Mouse (Mus musculus): ENCODE measurements around the gene Ddx39b. TPM values are rescaled to one million over a fixed set of nuclear protein-coding genes. Genes with fewer than 3 reads are reported as not detected.

Ddx39b gene
- polyA plus RNA-seq (2012) = 326 and 338 TPM in 2 replicates

DNA sequence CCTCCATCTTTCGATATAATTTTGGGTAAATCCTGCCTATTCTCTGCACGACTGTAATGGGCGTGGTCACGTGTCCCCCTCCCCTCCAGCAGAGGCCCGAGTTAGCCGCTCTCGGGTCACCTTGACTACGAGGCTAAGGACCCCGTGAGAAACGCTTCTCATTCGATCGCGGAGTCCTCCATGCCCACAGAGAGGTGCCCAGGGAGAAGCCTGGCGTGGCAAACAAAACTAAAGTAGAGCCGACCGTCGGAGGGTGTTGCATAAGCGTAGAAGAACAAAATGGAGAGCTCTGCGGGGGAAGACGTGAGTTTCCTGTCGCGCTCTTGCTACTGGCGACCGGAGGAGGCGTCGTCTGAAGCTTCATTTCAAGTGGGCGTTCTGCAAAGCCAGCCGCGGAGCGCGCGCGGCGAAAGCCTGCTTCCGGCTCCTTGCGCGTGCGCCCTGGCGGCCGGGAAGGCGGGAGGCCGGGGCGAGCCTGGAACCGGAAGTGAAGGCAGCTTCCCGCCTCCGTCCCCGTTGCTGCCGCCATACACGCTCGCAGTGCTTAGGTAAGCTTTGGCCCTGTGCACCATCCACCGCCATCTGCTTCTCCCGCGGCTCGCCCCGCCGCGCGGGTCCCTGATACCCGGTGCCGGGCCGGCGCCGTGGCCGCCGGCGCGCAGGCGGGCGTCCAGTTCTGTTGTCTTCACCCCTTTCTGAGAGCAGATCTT lies at the start of gene Ddx39b:
Ddx39b (plus strand) TSS at position 442 of the 710 bp plus-strand sequence.
- no peak for TF ChIP-seq GATA1 (IDR thresholded peaks at IDR 0.05; ENCODE audit: low read length)

DNA sequence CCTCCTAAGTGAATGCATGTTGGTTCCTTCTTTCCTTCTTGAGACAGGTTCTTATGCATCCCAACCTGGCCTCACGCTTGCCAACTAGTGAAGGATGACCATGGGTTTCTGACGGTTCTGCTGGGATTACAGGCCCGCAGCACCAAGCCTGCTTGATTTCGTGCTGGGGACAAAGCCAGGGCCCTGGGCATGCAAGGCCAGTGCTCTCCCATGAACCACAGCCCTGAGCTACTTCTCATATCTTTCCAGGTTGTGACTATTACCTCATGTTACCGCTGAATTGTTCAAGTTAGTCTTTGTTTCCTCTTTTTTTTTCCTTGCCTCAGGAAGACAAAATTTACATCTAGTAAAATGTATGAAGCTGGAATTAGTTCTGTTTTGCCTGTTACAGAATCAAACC lies 48.6 kb upstream of the Ddx39b start:
- no peak for TF ChIP-seq GATA1 (IDR thresholded peaks at IDR 0.05; ENCODE audit: low read length)

DNA sequence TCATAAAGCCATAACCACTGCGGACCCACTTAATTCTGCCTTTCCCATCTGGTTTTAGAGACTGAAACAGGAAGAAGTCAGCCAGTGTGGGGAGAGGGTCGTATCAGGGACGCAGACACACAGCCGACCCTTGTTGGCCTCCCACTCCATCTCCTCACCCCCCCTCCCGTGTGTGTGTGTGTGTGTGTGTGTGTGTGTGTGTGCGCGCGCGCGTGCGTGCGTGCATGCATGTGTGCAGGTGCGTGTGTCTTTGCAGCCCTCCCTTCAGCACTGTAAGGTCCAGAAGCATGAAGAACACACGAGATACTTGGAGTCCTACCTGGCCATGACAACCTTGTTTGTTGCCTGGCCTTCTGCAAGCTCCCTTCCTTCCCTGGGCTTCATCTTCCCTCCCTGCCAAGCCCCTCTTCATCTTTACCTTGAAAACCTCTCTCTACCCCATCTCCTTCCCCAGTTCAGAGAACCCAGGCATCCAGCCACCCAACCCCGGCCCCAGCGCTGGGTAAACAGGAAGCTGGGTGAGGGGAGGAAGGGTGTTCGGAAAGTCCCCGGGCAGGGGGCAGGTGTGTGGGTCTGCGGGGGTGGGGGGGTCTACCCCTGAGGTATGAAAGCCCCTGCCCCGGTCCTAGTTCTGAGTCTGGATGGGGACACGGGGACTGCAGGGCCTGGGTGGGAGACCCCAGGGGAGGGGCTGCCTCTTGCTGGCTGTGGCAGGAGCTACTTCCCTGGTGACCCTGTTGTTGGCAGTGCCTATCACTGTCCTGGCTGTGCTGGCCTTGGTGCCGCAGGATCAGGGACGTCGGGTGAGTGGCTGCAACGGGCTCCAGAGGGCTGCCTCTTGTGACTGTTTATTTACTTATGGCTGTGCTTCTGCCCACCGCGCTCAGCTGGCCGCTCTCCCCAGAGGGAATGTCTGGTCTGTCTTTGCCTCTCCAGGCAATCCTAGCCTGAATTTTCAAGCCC lies 47.4 kb upstream of the Ddx39b start, which contains the start of gene Ltb:
Ltb (plus strand) TSS at position 559 of the 963 bp plus-strand sequence.
- TF ChIP-seq GATA1 (IDR thresholded peaks at IDR 0.05; ENCODE audit: low read length) = no peak

DNA sequence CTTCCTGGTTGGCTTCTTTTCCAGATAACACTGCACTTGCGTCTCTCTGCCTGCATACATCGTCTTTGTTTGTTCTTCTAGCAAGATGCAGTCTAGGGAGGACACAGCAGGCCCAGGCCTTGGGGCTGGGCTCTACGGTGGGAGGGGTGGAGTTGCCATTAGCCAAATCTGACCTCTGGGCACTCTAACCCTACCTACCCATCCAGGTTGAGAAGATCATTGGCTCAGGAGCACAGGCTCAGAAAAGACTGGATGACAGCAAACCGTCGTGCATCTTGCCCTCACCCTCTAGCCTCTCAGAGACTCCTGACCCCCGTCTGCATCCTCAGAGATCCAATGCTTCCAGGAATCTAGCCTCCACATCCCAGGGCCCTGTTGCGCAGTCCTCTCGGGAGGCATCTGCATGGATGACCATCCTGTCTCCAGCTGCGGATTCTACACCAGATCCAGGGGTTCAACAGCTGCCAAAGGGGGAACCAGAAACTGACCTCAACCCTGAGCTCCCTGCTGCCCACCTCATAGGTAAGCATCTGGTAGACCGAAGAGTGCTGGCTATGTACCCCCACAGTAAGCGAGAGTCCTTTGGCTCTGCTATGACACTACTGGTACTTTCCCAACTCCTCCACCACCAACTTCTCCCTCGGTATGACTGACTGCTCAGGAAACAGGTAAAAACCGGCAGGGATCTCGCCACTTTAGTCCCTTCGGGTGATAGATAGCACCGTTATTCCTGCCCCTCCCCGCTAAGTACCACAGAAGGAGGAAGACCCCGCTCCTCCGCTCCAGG lies 46.5 kb upstream of the Ddx39b start:
- no peak for TF ChIP-seq GATA1 (IDR thresholded peaks at IDR 0.05; ENCODE audit: low read length)

DNA sequence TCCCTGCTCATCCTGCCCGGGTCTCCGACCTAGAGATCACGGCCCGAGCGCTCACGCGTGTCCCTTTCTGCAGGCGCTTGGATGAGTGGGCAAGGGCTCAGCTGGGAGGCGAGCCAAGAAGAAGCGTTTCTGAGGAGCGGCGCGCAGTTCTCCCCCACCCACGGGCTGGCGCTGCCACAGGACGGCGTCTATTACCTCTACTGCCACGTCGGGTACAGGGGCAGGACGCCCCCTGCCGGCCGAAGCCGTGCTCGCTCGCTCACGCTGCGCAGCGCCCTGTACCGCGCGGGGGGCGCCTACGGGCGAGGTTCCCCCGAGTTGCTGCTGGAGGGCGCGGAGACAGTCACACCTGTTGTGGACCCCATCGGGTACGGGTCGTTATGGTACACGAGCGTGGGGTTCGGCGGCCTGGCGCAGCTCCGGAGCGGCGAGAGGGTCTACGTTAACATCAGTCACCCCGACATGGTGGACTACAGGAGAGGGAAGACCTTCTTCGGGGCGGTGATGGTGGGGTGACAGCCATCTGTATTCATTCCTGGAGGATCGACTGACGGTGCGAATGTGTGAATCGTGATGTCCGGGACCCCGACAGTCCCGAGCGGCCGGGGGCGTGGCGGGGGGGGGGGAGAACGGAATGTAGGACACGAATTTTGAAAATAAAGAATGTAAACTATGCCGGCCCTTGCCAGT lies 45.8 kb upstream of the Ddx39b start:
- TF ChIP-seq GATA1 (IDR thresholded peaks at IDR 0.05; ENCODE audit: low read length) = no peak

DNA sequence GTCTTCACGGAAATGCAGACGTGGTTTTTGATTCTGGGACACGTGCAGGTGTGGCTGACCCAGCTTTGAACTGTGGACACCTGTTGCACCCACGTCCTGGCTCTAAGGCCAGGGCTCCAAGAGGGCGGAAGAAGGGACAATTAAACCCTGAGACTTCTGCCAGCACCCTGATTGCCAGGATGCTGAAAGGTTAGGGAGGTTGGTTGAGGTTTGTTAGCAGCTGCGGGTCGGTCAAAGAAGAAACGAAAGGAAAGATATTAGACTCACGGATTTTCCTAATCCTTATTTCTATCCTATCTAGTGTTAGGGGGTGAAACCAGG lies 45.3 kb upstream of the Ddx39b start:
- no peak for TF ChIP-seq GATA1 (IDR thresholded peaks at IDR 0.05; ENCODE audit: low read length)

DNA sequence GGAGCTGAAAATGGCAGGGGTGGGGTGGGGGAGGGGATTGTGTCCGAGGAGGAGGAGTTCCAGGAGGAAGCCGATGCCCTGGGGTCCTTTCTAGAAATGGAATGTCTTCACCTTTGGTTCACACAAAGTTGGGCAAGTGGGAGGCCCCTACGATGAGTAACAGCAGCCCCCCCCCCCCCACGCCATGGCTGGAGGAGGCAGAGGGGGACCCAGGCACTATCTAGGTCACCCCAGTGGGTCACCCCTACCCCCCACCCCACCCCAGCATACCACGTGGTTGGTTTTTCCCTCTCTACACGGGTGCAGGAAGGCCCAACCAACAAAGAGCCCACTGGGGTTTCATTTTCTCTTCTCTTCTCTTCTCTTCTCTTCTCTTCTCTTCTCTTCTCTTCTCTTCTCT lies 44.4 kb upstream of the Ddx39b start:
- no peak for TF ChIP-seq GATA1 (IDR thresholded peaks at IDR 0.05; ENCODE audit: low read length)

DNA sequence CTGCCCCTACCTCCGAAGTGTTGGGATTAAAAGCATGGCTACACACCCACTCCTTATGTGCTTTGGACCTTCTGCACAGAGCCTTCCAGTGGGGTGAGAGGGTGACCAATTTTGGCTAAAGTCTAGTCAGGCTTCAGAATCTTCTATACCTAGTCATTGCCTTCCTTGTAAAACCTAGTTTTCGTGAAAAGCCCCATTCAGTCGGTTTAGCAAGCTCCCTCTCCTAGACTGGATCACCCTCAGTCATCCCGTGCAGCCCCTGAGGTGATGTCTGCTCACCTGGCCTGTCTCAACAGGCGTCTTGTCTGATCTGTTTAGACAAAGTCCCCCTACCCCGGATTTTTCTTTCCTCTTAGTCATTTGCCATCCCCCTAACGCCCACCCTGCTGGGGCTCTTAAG lies 43.5 kb upstream of the Ddx39b start:
- no peak for TF ChIP-seq GATA1 (IDR thresholded peaks at IDR 0.05; ENCODE audit: low read length)

DNA sequence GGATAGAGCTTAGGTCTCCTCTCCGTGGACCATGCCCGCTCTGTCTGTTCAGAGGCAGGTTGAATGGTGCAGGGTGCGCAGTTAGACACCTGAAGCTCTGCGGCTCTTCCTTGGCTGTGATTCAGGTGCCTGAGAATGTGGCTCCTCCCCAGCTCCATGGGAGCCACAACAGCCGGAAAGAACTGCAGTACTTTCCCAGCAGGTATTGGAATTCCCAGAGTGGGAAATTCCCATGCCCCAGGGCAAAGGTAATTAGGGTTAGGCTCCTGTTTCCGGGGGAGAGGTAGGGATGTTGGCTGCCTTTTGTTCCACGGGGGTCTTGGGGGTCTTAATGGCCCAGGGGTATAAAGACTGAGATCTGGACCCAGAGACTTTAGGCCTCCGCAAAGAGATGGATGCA lies 42.6 kb upstream of the Ddx39b start:
- no peak for TF ChIP-seq GATA1 (IDR thresholded peaks at IDR 0.05; ENCODE audit: low read length)

DNA sequence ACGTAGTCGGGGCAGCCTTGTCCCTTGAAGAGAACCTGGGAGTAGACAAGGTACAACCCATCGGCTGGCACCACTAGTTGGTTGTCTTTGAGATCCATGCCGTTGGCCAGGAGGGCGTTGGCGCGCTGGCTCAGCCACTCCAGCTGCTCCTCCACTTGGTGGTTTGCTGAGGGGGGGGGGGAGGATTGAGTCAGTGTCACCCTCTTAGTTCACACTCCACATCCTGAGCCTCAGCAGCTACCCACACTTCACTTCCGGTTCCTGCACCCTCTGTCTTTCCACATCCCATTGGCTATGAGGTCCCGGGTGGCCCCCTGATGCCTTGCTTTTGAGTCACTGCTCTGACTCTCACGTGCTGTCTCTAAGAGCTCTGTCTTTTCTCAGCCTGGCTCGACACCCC lies 41.1 kb upstream of the Ddx39b start:
- TF ChIP-seq GATA1 (IDR thresholded peaks at IDR 0.05; ENCODE audit: low read length) = no peak

DNA sequence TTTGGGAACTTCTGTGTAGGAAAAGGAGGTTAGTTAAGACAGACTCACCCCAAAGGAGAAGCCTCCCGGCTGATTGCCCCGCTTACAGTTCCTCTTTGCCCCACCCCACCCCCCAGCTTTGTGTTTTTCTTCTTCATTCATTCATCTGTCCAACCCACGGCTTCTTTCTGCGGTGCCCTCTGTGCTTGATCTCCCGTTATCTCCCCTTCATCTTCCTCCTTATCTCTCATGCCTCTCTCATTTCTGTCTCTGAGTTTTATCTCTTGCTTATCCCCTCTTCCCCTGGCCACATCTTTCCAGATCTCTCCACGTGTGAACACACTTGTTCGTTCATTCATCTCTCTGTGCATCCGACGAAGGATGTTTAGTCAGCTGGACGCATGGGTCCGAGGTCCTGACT lies 40.4 kb upstream of the Ddx39b start:
- TF ChIP-seq GATA1 (IDR thresholded peaks at IDR 0.05; ENCODE audit: low read length) = no peak

DNA sequence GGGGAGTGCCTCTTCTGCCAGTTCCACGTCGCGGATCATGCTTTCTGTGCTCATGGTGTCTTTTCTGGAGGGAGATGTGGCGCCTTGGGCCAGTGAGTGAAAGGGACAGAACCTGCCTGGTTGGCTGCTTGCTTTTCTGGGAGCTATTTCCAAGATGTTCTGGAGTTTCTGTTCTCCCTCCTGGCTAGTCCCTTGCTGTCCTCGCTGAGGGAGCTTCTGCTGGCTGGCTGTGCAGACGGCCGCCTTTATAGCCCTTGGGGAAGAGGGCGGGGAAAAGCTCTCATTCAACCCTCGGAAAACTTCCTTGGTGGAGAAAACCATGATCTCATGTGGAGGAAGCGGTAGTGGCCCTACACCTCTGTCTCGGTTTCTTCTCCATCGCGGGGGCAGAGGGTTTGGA lies 39.8 kb upstream of the Ddx39b start, which contains the start of gene Tnf:
Tnf (minus strand) TSS at position 221 of the 400 bp plus-strand sequence.
- TF ChIP-seq GATA1 (IDR thresholded peaks at IDR 0.05; ENCODE audit: low read length) = no peak

DNA sequence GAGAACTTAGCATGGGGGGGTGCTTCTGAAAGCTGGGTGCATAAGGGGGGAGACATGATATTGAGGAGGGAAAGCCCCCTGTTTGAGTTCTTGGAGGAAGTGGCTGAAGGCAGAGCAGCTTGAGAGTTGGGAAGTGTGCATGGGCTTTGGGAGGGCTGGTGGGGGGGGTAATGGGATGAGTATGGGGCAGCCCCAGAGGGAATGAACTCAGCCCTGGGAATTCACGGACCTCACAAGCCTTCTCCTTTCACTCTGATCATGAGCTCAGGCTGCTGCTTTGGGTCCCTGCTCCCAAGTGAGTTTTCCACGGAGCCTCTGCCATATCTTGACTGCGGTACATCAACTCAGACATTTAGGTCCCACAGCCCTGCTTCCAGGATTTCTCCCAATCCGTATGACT lies 39.1 kb upstream of the Ddx39b start:
- TF ChIP-seq GATA1 (IDR thresholded peaks at IDR 0.05; ENCODE audit: low read length) = no peak

DNA sequence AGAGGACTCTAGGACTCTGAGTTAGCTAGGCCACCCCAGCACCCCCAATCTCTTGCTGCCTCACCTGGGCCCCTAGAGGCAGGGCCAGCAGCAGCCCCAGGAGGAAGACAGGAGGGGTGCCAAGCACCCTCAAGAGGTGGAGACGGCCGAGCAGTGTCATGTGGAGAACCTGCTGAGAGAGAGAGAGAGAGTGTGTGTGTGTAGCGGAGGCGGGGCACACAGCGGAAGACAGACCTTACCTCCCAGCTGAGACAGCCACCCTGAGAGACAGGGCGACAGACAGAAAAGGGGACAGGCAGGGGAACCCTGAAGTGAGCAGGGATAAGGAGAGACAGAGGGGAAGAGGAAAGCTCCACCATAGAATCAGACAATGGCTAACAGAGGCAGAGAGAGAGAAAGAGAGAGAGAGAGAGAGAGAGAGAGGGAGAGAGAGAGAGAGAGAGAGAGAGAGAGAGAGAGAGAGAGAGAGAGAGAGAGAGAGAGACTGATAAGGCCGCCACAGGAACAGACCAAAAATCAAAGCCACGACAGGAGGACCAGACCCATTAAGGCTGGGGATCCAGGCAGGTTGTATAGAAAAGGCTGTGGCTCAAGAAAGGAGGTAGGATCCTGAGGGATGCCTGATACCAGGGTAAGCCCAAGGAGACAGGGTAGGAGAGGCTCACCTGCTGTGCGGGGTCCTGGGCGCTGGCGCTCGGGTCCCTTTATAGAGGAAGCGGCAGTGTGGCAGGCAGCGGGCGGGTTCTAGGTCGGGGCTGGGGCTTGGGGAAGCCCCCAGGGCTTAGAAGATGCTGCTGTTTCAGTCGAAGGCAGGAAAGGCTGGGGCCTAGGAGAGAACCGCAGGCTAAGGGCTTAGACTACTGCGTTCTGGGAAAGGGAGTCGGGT lies 36.8 kb upstream of the Ddx39b start, which contains the start of gene Lta:
Lta (minus strand) TSS at position 858 of the 886 bp plus-strand sequence.
- no peak for TF ChIP-seq GATA1 (IDR thresholded peaks at IDR 0.05; ENCODE audit: low read length)
